Mouse (Mus musculus): Measurements from ENCODE around the gene Tap2.
A peak's percentile ranks its signal among the peaks of the same experiment; 100 is the strongest.

Tap2 gene

GRCm38 (mm10) chr17:34217216-34217928 lies 14.0 kb downstream of the Tap2 start:
- no peak for DNase-seq

GRCm38 (mm10) chr17:34217986-34218385 lies 14.7 kb downstream of the Tap2 start:
- no peak for DNase-seq

- DNase-seq, result peak; percentile 41
These were observed 15.3 kb downstream of the Tap2 start for GRCm38 (mm10) chr17:34218675-34219074.

GRCm38 (mm10) chr17:34219096-34219495 lies 15.8 kb downstream of the Tap2 start:
- peak; percentile 3 for DNase-seq

- DNase-seq, result peak; percentile 12
These were observed 16.5 kb downstream of the Tap2 start for GRCm38 (mm10) chr17:34219801-34220200.

- peak; percentile 1 for DNase-seq
These were observed 17.1 kb downstream of the Tap2 start for GRCm38 (mm10) chr17:34220401-34220800.

- DNase-seq, result no peak
These were observed 21.5 kb downstream of the Tap2 start for GRCm38 (mm10) chr17:34224816-34225215.

GRCm38 (mm10) chr17:34225426-34225825 lies 22.1 kb downstream of the Tap2 start:
- DNase-seq, result no peak

- peak; percentile 2 for DNase-seq
These were observed 22.6 kb downstream of the Tap2 start for GRCm38 (mm10) chr17:34225911-34226310.

GRCm38 (mm10) chr17:34230971-34231370 lies 27.6 kb downstream of the Tap2 start:
- DNase-seq, result peak; percentile 1

GRCm38 (mm10) chr17:34232021-34232420 lies 28.7 kb downstream of the Tap2 start:
- DNase-seq, result peak; percentile 1

- DNase-seq, result peak; percentile 63
These were observed 31.6 kb downstream of the Tap2 start for GRCm38 (mm10) chr17:34234926-34235325.

- DNase-seq, result peak; percentile 1
These were observed 33.4 kb downstream of the Tap2 start for GRCm38 (mm10) chr17:34236691-34237090.

- DNase-seq, result no peak
These were observed 34.4 kb downstream of the Tap2 start for GRCm38 (mm10) chr17:34237741-34238140.

- DNase-seq, result peak; percentile 69
These were observed 35.4 kb downstream of the Tap2 start, which contains the start of gene H2-Ob for GRCm38 (mm10) chr17:34238706-34239105. Gene H2-Ob, plus strand, starts transcription at chr17:34238903.

- no peak for DNase-seq
These were observed 36.3 kb downstream of the Tap2 start for GRCm38 (mm10) chr17:34239601-34240041.

- DNase-seq, result no peak
These were observed 37.0 kb downstream of the Tap2 start for GRCm38 (mm10) chr17:34240366-34240765.

GRCm38 (mm10) chr17:34240916-34241315 lies 37.6 kb downstream of the Tap2 start:
- DNase-seq, result no peak

GRCm38 (mm10) chr17:34244656-34245055 lies 41.3 kb downstream of the Tap2 start:
- no peak for DNase-seq

- no peak for DNase-seq
These were observed 43.7 kb downstream of the Tap2 start for GRCm38 (mm10) chr17:34247047-34247446.

GRCm38 (mm10) chr17:34248764-34249163 lies 45.4 kb downstream of the Tap2 start:
- DNase-seq, result no peak

- DNase-seq, result no peak
These were observed 46.0 kb downstream of the Tap2 start for GRCm38 (mm10) chr17:34249361-34249760.

- DNase-seq, result no peak
These were observed 46.6 kb downstream of the Tap2 start for GRCm38 (mm10) chr17:34249878-34250277.

- DNase-seq, result no peak
These were observed 48.3 kb downstream of the Tap2 start for GRCm38 (mm10) chr17:34251666-34252065.

- no peak for DNase-seq
These were observed 53.2 kb downstream of the Tap2 start for GRCm38 (mm10) chr17:34256501-34256900.

All from layer of hippocampus, adult 9-11 months (tissue).